Mouse (Mus musculus): ENCODE data around the gene Ssbp4. TPM values are rescaled to one million over a fixed set of nuclear protein-coding genes. Genes with fewer than 3 reads are reported as not detected.

Gene Ssbp4
- polyA plus RNA-seq, 1 experiment from 2014 or later, result 117 TPM

GRCm38 (mm10) chr8:70646369-70646768 is 37.7 kb upstream of the Ssbp4 start:
- H3K4me3 ChIP-seq, result no peak overlapping the region
- DNase-seq (ENCODE audit: low spot score), result no peak
- WGBS, result 73% methylated on average over 6 of the region's 6 CpGs
- no peaks in the 10 kb centered on the region for H3K27me3 ChIP-seq (ENCODE audit: insufficient read depth, poor library complexity, severe bottlenecking)
- peaks cover 31% of the 10 kb centered on the region for H3K36me3 ChIP-seq
- peak overlapping the region; percentile 84 for H3K27ac ChIP-seq
- H3K4me1 ChIP-seq (replicated peaks), result peaks cover 50% of the 10 kb centered on the region
- H3K9me3 ChIP-seq, result no peaks in the 10 kb centered on the region

- no peak for DNase-seq (ENCODE audit: low spot score)
- Histone ChIP-seq H3K36me3 (peaks cover 24% of the 10 kb centered on the region), H3K27ac (peak overlapping the region; percentile 84; the same call in 1 of the 2 replicates), H3K9me3 (no peaks in the 10 kb centered on the region), H3K4me1 (replicated peaks) (peaks cover 50% of the 10 kb centered on the region), H3K27me3 (ENCODE audit: insufficient read depth, poor library complexity, severe bottlenecking) (no peaks in the 10 kb centered on the region), H3K4me3 (no peak overlapping the region)
- WGBS, result 63% methylated on average over 17 of the region's 17 CpGs
Measured at GRCm38 (mm10) chr8:70645501-70646224, 37.0 kb upstream of the Ssbp4 start.

GRCm38 (mm10) chr8:70644065-70644464 is 35.4 kb upstream of the Ssbp4 start:
- 83% methylated on average over 2 of the region's 2 CpGs for WGBS

GRCm38 (mm10) chr8:70643019-70643418 is 34.3 kb upstream of the Ssbp4 start:
- WGBS, result 67% methylated on average over 3 of the region's 3 CpGs
- no peak for DNase-seq (ENCODE audit: low spot score)
- H3K27me3 ChIP-seq (ENCODE audit: insufficient read depth, poor library complexity, severe bottlenecking), result no peaks in the 10 kb centered on the region
- H3K27ac ChIP-seq, result no peak overlapping the region
- H3K4me1 ChIP-seq (replicated peaks), result peaks cover 31% of the 10 kb centered on the region
- no peak overlapping the region for H3K4me3 ChIP-seq
- H3K36me3 ChIP-seq, result no peaks in the 10 kb centered on the region
- no peaks in the 10 kb centered on the region for H3K9me3 ChIP-seq

More at GRCm38 (mm10) chr8:70644065-70644464, 35.4 kb upstream of the Ssbp4 start:
- H3K27ac ChIP-seq, result no peak overlapping the region
- H3K9me3 ChIP-seq, result no peaks in the 10 kb centered on the region
- H3K4me1 ChIP-seq (replicated peaks), result peaks cover 42% of the 10 kb centered on the region
- no peak for DNase-seq (ENCODE audit: low spot score)
- no peaks in the 10 kb centered on the region for H3K27me3 ChIP-seq (ENCODE audit: insufficient read depth, poor library complexity, severe bottlenecking)
- H3K36me3 ChIP-seq, result peaks cover 8% of the 10 kb centered on the region
- H3K4me3 ChIP-seq, result no peak overlapping the region

- Histone ChIP-seq H3K4me3 (no peak overlapping the region), H3K27ac (no peak overlapping the region), H3K9me3 (no peaks in the 10 kb centered on the region), H3K36me3 (no peaks in the 10 kb centered on the region), H3K4me1 (replicated peaks) (peaks cover 11% of the 10 kb centered on the region), H3K27me3 (ENCODE audit: insufficient read depth, poor library complexity, severe bottlenecking) (no peaks in the 10 kb centered on the region)
- WGBS, result 78% methylated on average over 9 of the region's 9 CpGs
- DNase-seq (ENCODE audit: low spot score), result no peak
Measured at GRCm38 (mm10) chr8:70638752-70639151, 30.1 kb upstream of the Ssbp4 start.

- no peak for DNase-seq (ENCODE audit: low spot score)
- Histone ChIP-seq H3K4me1 (replicated peaks) (peaks cover 12% of the 10 kb centered on the region), H3K9me3 (no peaks in the 10 kb centered on the region), H3K27me3 (ENCODE audit: insufficient read depth, poor library complexity, severe bottlenecking) (peaks cover 19% of the 10 kb centered on the region), H3K27ac (no peak overlapping the region), H3K4me3 (no peak overlapping the region), H3K36me3 (no peaks in the 10 kb centered on the region)
- WGBS, result 58% methylated on average over 8 of the region's 8 CpGs
Measured at GRCm38 (mm10) chr8:70636838-70637237, 28.2 kb upstream of the Ssbp4 start.

- 77% methylated on average over 6 of the region's 6 CpGs for WGBS
- H3K9me3 ChIP-seq, result no peaks in the 10 kb centered on the region
- peaks cover 32% of the 10 kb centered on the region for H3K27me3 ChIP-seq (ENCODE audit: insufficient read depth, poor library complexity, severe bottlenecking)
- DNase-seq (ENCODE audit: low spot score), result no peak
- no peak overlapping the region for H3K4me3 ChIP-seq
- H3K36me3 ChIP-seq, result no peaks in the 10 kb centered on the region
- peaks cover 25% of the 10 kb centered on the region for H3K4me1 ChIP-seq (replicated peaks)
- H3K27ac ChIP-seq, result 0 out of 2 replicates have a peak overlapping the region, but pooled peaks have one; percentile 41
Measured at GRCm38 (mm10) chr8:70635527-70635926, 26.9 kb upstream of the Ssbp4 start.

- H3K4me1 ChIP-seq (replicated peaks), result peaks cover 40% of the 10 kb centered on the region
- no peak overlapping the region for H3K27ac ChIP-seq
- no peak for DNase-seq (ENCODE audit: low spot score)
- 65% methylated on average over 6 of the region's 6 CpGs for WGBS
- no peaks in the 10 kb centered on the region for H3K36me3 ChIP-seq
- H3K9me3 ChIP-seq, result no peaks in the 10 kb centered on the region
- no peak overlapping the region for H3K4me3 ChIP-seq
- H3K27me3 ChIP-seq (ENCODE audit: insufficient read depth, poor library complexity, severe bottlenecking), result peaks cover 35% of the 10 kb centered on the region
Measured at GRCm38 (mm10) chr8:70634066-70634465, 25.4 kb upstream of the Ssbp4 start.

GRCm38 (mm10) chr8:70632346-70632892 is 23.7 kb upstream of the Ssbp4 start, which contains the start of gene Gdf15:
Gene Gdf15 (minus strand): TSS chr8:70632456.
- H3K4me1 ChIP-seq (replicated peaks), result peaks cover 42% of the 10 kb centered on the region
- peaks cover 38% of the 10 kb centered on the region for H3K27me3 ChIP-seq (ENCODE audit: insufficient read depth, poor library complexity, severe bottlenecking)
- no peaks in the 10 kb centered on the region for H3K9me3 ChIP-seq
- peak within 1 kb of the TSS; percentile 23; the same call in 1 of the 2 replicates for H3K27ac ChIP-seq
- H3K36me3 ChIP-seq, result no peaks in the 10 kb centered on the region
- no peak for DNase-seq (ENCODE audit: low spot score)
- peak within 1 kb of the TSS; percentile 54; the same call in 1 of the 2 replicates for H3K4me3 ChIP-seq
- WGBS, result 76% methylated on average over 6 of the region's 6 CpGs

GRCm38 (mm10) chr8:70631436-70631835 is 22.8 kb upstream of the Ssbp4 start:
- 23% methylated on average over 24 of the region's 24 CpGs for WGBS
- H3K4me3 ChIP-seq, result peak overlapping the region; percentile 54; the same call in 1 of the 2 replicates
- peaks cover 33% of the 10 kb centered on the region for H3K4me1 ChIP-seq (replicated peaks)
- H3K9me3 ChIP-seq, result no peaks in the 10 kb centered on the region
- peak overlapping the region; percentile 23; the same call in 1 of the 2 replicates for H3K27ac ChIP-seq
- peaks cover 38% of the 10 kb centered on the region for H3K27me3 ChIP-seq (ENCODE audit: insufficient read depth, poor library complexity, severe bottlenecking)
- DNase-seq (ENCODE audit: low spot score), result no peak
- H3K36me3 ChIP-seq, result no peaks in the 10 kb centered on the region

- WGBS, result 14% methylated on average over 22 of the region's 22 CpGs
- peaks cover 38% of the 10 kb centered on the region for H3K27me3 ChIP-seq (ENCODE audit: insufficient read depth, poor library complexity, severe bottlenecking)
- DNase-seq (ENCODE audit: low spot score), result peak; percentile 35
- H3K4me1 ChIP-seq (replicated peaks), result peaks cover 31% of the 10 kb centered on the region
- H3K4me3 ChIP-seq, result peak overlapping the region; percentile 54
- H3K36me3 ChIP-seq, result no peaks in the 10 kb centered on the region
- no peaks in the 10 kb centered on the region for H3K9me3 ChIP-seq
- H3K27ac ChIP-seq, result peak overlapping the region; percentile 83
Measured at GRCm38 (mm10) chr8:70630532-70631381, 22.1 kb upstream of the Ssbp4 start.

GRCm38 (mm10) chr8:70629574-70630531 is 21.2 kb upstream of the Ssbp4 start:
- Histone ChIP-seq H3K9me3 (no peaks in the 10 kb centered on the region), H3K36me3 (no peaks in the 10 kb centered on the region), H3K27me3 (ENCODE audit: insufficient read depth, poor library complexity, severe bottlenecking) (peaks cover 38% of the 10 kb centered on the region), H3K4me3 (peak overlapping the region; percentile 54), H3K27ac (peak overlapping the region; percentile 83), H3K4me1 (replicated peaks) (peaks cover 37% of the 10 kb centered on the region)
- DNase-seq (ENCODE audit: low spot score), result peak; percentile 94
- 1% methylated on average over 60 of the region's 60 CpGs for WGBS
